9 mouse cellular contexts compared by ENCODE assay signal in the genomic region with DNA sequence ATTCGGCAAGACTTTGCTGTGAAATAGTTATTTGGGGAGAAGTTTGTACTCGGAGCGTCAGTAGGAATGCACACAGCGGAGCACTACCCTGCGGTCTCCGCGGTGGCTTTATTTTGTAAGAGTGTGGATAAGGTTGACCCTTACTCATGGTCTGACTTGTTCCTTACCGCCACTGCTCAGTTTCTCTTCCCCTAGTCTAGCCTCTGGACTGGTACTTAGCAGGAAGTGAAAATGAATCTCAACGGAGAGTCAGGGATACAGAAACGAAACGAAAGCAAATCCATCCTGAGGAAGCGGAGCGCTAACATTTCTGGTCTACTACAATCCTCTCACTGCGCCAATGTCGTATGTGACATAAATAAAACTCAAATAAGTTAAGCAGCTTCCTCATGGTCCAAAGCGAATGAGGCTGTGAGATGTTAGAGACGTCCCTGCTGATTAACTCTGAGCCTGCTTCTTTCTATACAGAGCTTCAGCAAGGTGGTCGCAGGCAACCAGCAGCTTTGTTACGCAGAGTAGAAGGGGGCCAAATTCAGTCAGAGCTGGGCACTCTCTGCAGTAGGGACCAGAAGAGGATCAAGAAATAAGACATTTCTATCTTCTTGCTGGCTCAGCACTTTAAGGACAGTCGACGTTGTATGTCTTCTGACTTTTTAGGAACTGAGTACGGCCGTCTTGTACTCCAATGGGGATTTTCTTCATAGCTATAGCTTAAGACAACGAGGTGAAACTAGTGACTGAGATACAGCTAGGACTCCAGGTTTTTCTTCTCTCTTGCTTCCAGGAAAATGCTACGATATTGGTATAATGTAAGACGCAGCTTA. TPM values are rescaled to one million over a fixed set of nuclear protein-coding genes. Genes with fewer than 3 reads are reported as not detected.
A peak's percentile ranks its signal among the peaks of the same experiment; 100 is the strongest.
DNase-seq lines count a peak whose midpoint lies in the region; ATAC-seq and TF ChIP-seq lines count a peak whose summit lies in the region.
"Had no signal": no experiment of that assay in that cellular context is flagged by ENCODE, and none has a peak within 500 bp of the region (broad histone marks: within the 10 kb centered on the region; RNA-seq: fewer than 3 reads in every experiment).

No protein-coding gene starts in this region.

- no peak overlapping the region for H3K9ac ChIP-seq in kidney, embryonic 16.5 days (replicated peaks; ENCODE audit: low read length)
- no peak overlapping the region for H3K9ac ChIP-seq in intestine, postnatal 0 days (ENCODE audit: low read depth, low read length)

- peak overlapping the region; percentile 42 for H3K4me2 ChIP-seq in kidney, embryonic 16.5 days (replicated peaks; ENCODE audit: low read depth, low read length)
- peak overlapping the region; percentile 51 for H3K4me2 ChIP-seq in intestine, postnatal 0 days (replicated peaks; ENCODE audit: low read depth)

- H3K9me3 ChIP-seq in kidney, embryonic 16.5 days (ENCODE audit: low read length): no peaks in the 10 kb centered on the region
- no peaks in the 10 kb centered on the region for H3K9me3 ChIP-seq in intestine, postnatal 0 days (ENCODE audit: control insufficient read depth)

- no peak for DNase-seq in kidney, adult 18-20 months
- peak; percentile 61 to 64 for DNase-seq in monocyte, adult 2 months (ENCODE audit: low read depth in 1 of 2, low spot score in 2 of 2)
- no peak for DNase-seq in natural killer cell, adult 2 months (ENCODE audit: low spot score in 2 of 2)
- no peak for DNase-seq in adrenal gland, adult 8-10 months
- DNase-seq in retina, embryonic 14.5 days (ENCODE audit: low spot score): no peak

- TF ChIP-seq CTCF in cortical plate, adult 2 months (IDR thresholded peaks at IDR 0.05; ENCODE audit: extremely low read depth, insufficient read depth, low read length): no peak
- no peak for TF ChIP-seq CTCF in intestine, postnatal 0 days (IDR thresholded peaks at IDR 0.05; ENCODE audit: low read depth)

- H3K36me3 ChIP-seq in kidney, embryonic 16.5 days (ENCODE audit: insufficient read depth, low read length): no peaks in the 10 kb centered on the region
- no peaks in the 10 kb centered on the region for H3K36me3 ChIP-seq in intestine, postnatal 0 days (ENCODE audit: control insufficient read depth, insufficient read depth)

- no peak for ATAC-seq in kidney, embryonic 16.5 days (ENCODE audit: low FRiP score, low TSS enrichment)
- ATAC-seq in intestine, postnatal 0 days: no peak

- no peaks in the 10 kb centered on the region for H3K4me1 ChIP-seq in kidney, embryonic 16.5 days (ENCODE audit: insufficient read depth, low read length)
- H3K4me1 ChIP-seq in cortical plate, adult 2 months (ENCODE audit: control insufficient read depth, insufficient read depth, low read length): no peaks in the 10 kb centered on the region
- H3K4me1 ChIP-seq in intestine, postnatal 0 days (replicated peaks; ENCODE audit: control insufficient read depth, insufficient read depth, low read length): no peaks in the 10 kb centered on the region

- H3K4me3 ChIP-seq in kidney, embryonic 16.5 days (ENCODE audit: low read length): peak overlapping the region; percentile 32
- peak overlapping the region; percentile 13 for H3K4me3 ChIP-seq in cortical plate, adult 2 months (ENCODE audit: insufficient read depth, low read length)
- peak overlapping the region; percentile 28 for H3K4me3 ChIP-seq in intestine, postnatal 0 days (ENCODE audit: low read depth, low read length)

- peaks cover 10% of the 10 kb centered on the region; the same call in 1 of the 2 replicates for H3K27me3 ChIP-seq in kidney, embryonic 16.5 days (ENCODE audit: insufficient read depth, low read length)
- H3K27me3 ChIP-seq in intestine, postnatal 0 days (replicated peaks; ENCODE audit: control insufficient read depth, insufficient read depth, low read length): peaks cover 10% of the 10 kb centered on the region; the same call in 1 of the 2 replicates

- WGBS in kidney, embryonic 16.5 days: 69% methylated on average over 26 of the region's 26 CpGs
- 63% methylated on average over 26 of the region's 26 CpGs for WGBS in intestine, postnatal 0 days

- TF ChIP-seq POLR2A in cortical plate, adult 2 months (IDR thresholded peaks at IDR 0.05; ENCODE audit: extremely low read depth, insufficient read depth, low read length): no peak

- no peak overlapping the region for H3K27ac ChIP-seq in kidney, embryonic 16.5 days (ENCODE audit: low read length)
- H3K27ac ChIP-seq in cortical plate, adult 2 months (ENCODE audit: insufficient read depth, low read length): 0 out of 2 replicates have a peak overlapping the region, but pooled peaks have one; percentile 29
- no peak overlapping the region for H3K27ac ChIP-seq in intestine, postnatal 0 days (ENCODE audit: low read depth, low read length)

RNA-seq across cellular contexts. Expression of a gene that starts 7.1 kb away (rescaled TPM):
- polyA plus RNA-seq in kidney, embryonic 16.5 days (2015; fragmentation: Nextera tagmentation; extraction: Ambion mirVana): 1.9 and 2.7 TPM in 2 replicates
- 3.6 and 5.1 TPM in 2 replicates for polyA plus RNA-seq in cortical plate, adult 2 months (2012; rRNA removed)
- 2.7 TPM in 2 replicates for polyA plus RNA-seq in intestine, postnatal 0 days (2015; fragmentation: Nextera tagmentation; extraction: Ambion mirVana)
- total RNA-seq in adrenal gland, adult 8-10 months (2022): 1 to 10 TPM; 2.2 to 4.3 (median 3.3) TPM

RNA-seq across cellular contexts. Expression of a gene that starts 31.4 kb away (rescaled TPM):
- 14.8 TPM in 2 replicates for polyA plus RNA-seq in kidney, embryonic 16.5 days (2015; fragmentation: Nextera tagmentation; extraction: Ambion mirVana)
- polyA plus RNA-seq in cortical plate, adult 2 months (2012; rRNA removed): 3.7 and 6.7 TPM in 2 replicates
- polyA plus RNA-seq in intestine, postnatal 0 days (2015; fragmentation: Nextera tagmentation; extraction: Ambion mirVana): 2.3 and 3.9 TPM in 2 replicates
- total RNA-seq in adrenal gland, adult 8-10 months (2022): 100 to 1,000 TPM in 1 of 4 experiments, 10 to 100 TPM in 3; 70.8 to 139 (median 88.2) TPM

RNA-seq across cellular contexts. Expression of a gene that starts 32.5 kb away (rescaled TPM):
- polyA plus RNA-seq in kidney, embryonic 16.5 days (2015; fragmentation: Nextera tagmentation; extraction: Ambion mirVana): 35.4 and 45.1 TPM in 2 replicates
- polyA plus RNA-seq in cortical plate, adult 2 months (2012; rRNA removed): 3.3 and 9.5 TPM in 2 replicates
- polyA plus RNA-seq in intestine, postnatal 0 days (2015; fragmentation: Nextera tagmentation; extraction: Ambion mirVana): 13.3 and 19.9 TPM in 2 replicates
- 100 to 1,000 TPM in 1 of 4 experiments, 10 to 100 TPM in 3; 50.3 to 108 (median 73.7) TPM for total RNA-seq in adrenal gland, adult 8-10 months (2022)

RNA-seq across cellular contexts. Expression of a gene that starts 37.8 kb away (rescaled TPM):
- polyA plus RNA-seq in kidney, embryonic 16.5 days (2015; fragmentation: Nextera tagmentation; extraction: Ambion mirVana): 8.0 and 10.8 TPM in 2 replicates
- 3.1 and 3.6 TPM in 2 replicates for polyA plus RNA-seq in cortical plate, adult 2 months (2012; rRNA removed)
- polyA plus RNA-seq in intestine, postnatal 0 days (2015; fragmentation: Nextera tagmentation; extraction: Ambion mirVana): 2.1 and 4.7 TPM in 2 replicates
- 10 to 100 TPM; 27.4 to 37.9 (median 32.5) TPM for total RNA-seq in adrenal gland, adult 8-10 months (2022)

RNA-seq across cellular contexts. Expression of a gene that starts 54.4 kb away (rescaled TPM):
- polyA plus RNA-seq in kidney, embryonic 16.5 days (2015; fragmentation: Nextera tagmentation; extraction: Ambion mirVana): 0.24 and 1.1 TPM in 2 replicates
- polyA plus RNA-seq in cortical plate, adult 2 months (2012; rRNA removed): not detected in 2 replicates
- polyA plus RNA-seq in intestine, postnatal 0 days (2015; fragmentation: Nextera tagmentation; extraction: Ambion mirVana): 0.42 and 1.1 TPM in 2 replicates
- total RNA-seq in adrenal gland, adult 8-10 months (2022): not detected
- polyA plus RNA-seq: large intestine, adult 2 months had no signal

Comparison
In these comparisons a context has a peak if more than half of its experiments do, and no peak if none do; other contexts are left out.
1. DNase-seq: peak in monocyte, adult 2 months (2 of 2); none in kidney, adult 18-20 months (single experiment), natural killer cell, adult 2 months (0 of 2), adrenal gland, adult 8-10 months (single experiment) and retina, embryonic 14.5 days (single experiment).
2. Peak in every context shown above with its lines, with median percentiles within 50 percentile points of each other: H3K4me3 ChIP-seq.